Mouse (Mus musculus) myocyte (in vitro differentiated cells): Measurements from ENCODE around the gene Slc35e3. TPM values are rescaled to one million over a fixed set of nuclear protein-coding genes. Genes with fewer than 3 reads are reported as not detected.
"Not testable (repeated sequence)": the region's sequence is repeated elsewhere in the genome, so short reads cannot be mapped to it uniquely, and the experiment has no call there.

Experiments
- H3K27me3 ChIP-seq: one replicate; pipeline ENCODE4 v1.6.1; 2011; ENCODE audit not compliant: control insufficient read depth, insufficient read depth, insufficient read length
- H3K36me3 ChIP-seq: one replicate; pipeline ENCODE4 v1.6.1; 2011; ENCODE audit not compliant: control insufficient read depth, insufficient read depth
- H3K4me2 ChIP-seq: one replicate; pipeline ENCODE4 v1.6.1; 2011; ENCODE audit warnings: low read depth, control low read depth
- H3K4me3 ChIP-seq: one replicate; pipeline ENCODE4 v1.5.1; 2011; ENCODE audit warnings: mild to moderate bottlenecking, control low read depth, moderate library complexity
- H3K79me2 ChIP-seq: one replicate; pipeline ENCODE4 v1.6.1; 2011; ENCODE audit not compliant: control insufficient read depth, insufficient read depth
- H3ac ChIP-seq: one replicate; pipeline ENCODE4 v1.6.1; 2011; ENCODE audit not compliant: control insufficient read depth, insufficient read length
- CEBPB ChIP-seq: IDR thresholded peaks from 2 replicates; pipeline ENCODE4 v1.6.1; 2011; ENCODE audit warnings: mild to moderate bottlenecking, moderate library complexity; ENCODE audit not compliant: poor library complexity, insufficient read depth, severe bottlenecking
- E2F4 ChIP-seq: IDR thresholded peaks from one replicate; pipeline ENCODE4 v1.6.1; 2011; ENCODE audit warnings: mild to moderate bottlenecking, control low read depth, moderate library complexity; ENCODE audit not compliant: insufficient read depth
- MAX ChIP-seq: IDR thresholded peaks from one replicate; pipeline ENCODE4 v1.6.1; 2011; ENCODE audit warnings: low read depth, mild to moderate bottlenecking, control low read depth
- MYOD1 ChIP-seq, 3 experiments: IDR thresholded peaks; one replicate each; pipeline ENCODE4 v1.6.1; 2011; ENCODE audit warnings: control low read depth in 2 of 3, low read depth in 2 of 3, mild to moderate bottlenecking in 2 of 3, moderate library complexity in 1 of 3; ENCODE audit not compliant: insufficient read length in 2 of 3, control insufficient read depth in 1 of 3
- MYOG ChIP-seq, 3 experiments: IDR thresholded peaks; one replicate each; pipeline ENCODE4 v1.6.1; 2011; ENCODE audit warnings: control low read depth in 2 of 3, low read depth in 2 of 3, mild to moderate bottlenecking in 2 of 3; ENCODE audit not compliant: insufficient read length in 2 of 3, control insufficient read depth in 1 of 3, insufficient read depth in 1 of 3
- POLR2A ChIP-seq: IDR thresholded peaks from one replicate; pipeline ENCODE4 v1.6.1; 2011; ENCODE audit warnings: low read depth, mild to moderate bottlenecking, control low read depth, moderate library complexity; ENCODE audit not compliant: insufficient read length
- POLR2AphosphoS2 ChIP-seq: IDR thresholded peaks from one replicate; pipeline ENCODE4 v1.6.1; 2011; ENCODE audit warnings: low read depth, control low read depth; ENCODE audit not compliant: insufficient read length
- REST ChIP-seq: IDR thresholded peaks from one replicate; pipeline ENCODE4 v1.6.1; 2011; ENCODE audit warnings: mild to moderate bottlenecking, control low read depth, moderate library complexity; ENCODE audit not compliant: insufficient read depth, insufficient read length
- SRF ChIP-seq: IDR thresholded peaks from one replicate; pipeline ENCODE4 v1.6.1; 2011; ENCODE audit warnings: low read depth; ENCODE audit not compliant: control insufficient read depth, insufficient read length
- TCF12 ChIP-seq: IDR thresholded peaks from one replicate; pipeline ENCODE4 v1.6.1; 2011; ENCODE audit warnings: mild to moderate bottlenecking, control low read depth; ENCODE audit not compliant: poor library complexity, insufficient read depth, severe bottlenecking
- TCF3 ChIP-seq: IDR thresholded peaks from one replicate; pipeline ENCODE4 v1.6.1; 2011; ENCODE audit warnings: low read depth, control low read depth; ENCODE audit not compliant: insufficient read length
- USF1 ChIP-seq: IDR thresholded peaks from one replicate; pipeline ENCODE4 v1.6.1; 2011; ENCODE audit warnings: low read depth, mild to moderate bottlenecking, control low read depth, moderate library complexity
- polyA plus RNA-seq: library from polyadenylated mRNA; unstranded; fragments of >200 nt; fragmentation: generic; extraction: Trizol; gene quantifications from one replicate; pipeline ENCODE4 v1.2.1, GENCODE M21; 2012; ENCODE audit warnings: missing spikeins

The Slc35e3 gene
- polyA plus RNA-seq, 1 experiment = 9.2 TPM

DNA sequence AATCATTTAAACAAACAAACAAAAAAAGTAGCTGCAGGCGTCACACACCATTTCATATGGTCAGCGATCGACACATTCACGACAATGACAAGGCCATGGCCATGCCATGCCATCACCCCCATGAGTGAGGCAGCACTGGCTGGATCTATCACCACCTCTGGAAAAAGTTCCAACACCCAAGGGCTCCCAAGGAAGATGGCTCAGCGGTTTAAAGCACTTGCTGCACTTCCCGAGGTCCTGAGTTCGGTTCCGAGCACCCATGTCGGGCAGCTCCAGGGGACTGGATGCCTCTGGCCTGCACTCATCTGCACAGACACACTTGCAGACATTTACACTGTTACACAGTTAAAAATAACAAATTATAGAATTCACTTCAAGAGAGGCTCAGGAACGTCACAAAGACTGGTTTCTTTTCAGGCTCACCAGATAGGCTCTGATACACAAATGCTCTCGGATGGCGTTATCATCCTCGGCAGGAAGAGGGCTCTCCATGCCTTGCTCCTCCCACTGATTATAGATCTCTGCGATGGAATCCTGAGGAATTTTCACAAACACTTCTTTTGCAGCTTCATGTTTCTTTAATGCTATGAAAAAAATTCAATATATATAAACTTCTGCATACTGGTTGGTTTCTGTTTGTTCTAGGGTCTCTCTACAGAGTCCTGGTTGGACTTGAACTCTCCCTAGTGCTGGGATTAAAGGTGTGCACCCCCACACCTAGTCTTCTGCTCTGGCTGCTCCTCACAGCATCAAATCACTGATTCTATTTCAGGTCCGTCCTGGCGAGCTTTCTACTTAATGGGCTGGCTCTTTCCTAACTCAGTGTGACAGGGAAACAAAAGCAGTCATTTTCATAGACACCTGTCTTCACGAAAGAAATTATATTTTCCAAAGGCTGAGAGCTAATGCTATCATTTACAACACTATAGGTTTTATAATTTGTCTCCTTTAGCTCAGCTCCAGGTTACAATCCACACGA is 12.9 kb upstream of the Slc35e3 start:
- H3K79me2 ChIP-seq = no peaks in the 10 kb centered on the region
- H3K36me3 ChIP-seq = peaks cover 58% of the 10 kb centered on the region
- TF ChIP-seq E2F4 (no peak), POLR2A (no peak), USF1 (no peak), MAX (no peak), CEBPB (no peak), POLR2AphosphoS2 (no peak), TCF3 (no peak), MYOG (IDR thresholded peaks at IDR 0.05; ENCODE audit: control insufficient read depth in 1 of 3, insufficient read depth in 1 of 3, insufficient read length in 2 of 3, low read depth in 2 of 3) (no peak)
- H3K4me3 ChIP-seq = no peak overlapping the region
- no peaks in the 10 kb centered on the region for H3K27me3 ChIP-seq
- no peak overlapping the region for H3K4me2 ChIP-seq
- no peak overlapping the region for H3ac ChIP-seq

DNA sequence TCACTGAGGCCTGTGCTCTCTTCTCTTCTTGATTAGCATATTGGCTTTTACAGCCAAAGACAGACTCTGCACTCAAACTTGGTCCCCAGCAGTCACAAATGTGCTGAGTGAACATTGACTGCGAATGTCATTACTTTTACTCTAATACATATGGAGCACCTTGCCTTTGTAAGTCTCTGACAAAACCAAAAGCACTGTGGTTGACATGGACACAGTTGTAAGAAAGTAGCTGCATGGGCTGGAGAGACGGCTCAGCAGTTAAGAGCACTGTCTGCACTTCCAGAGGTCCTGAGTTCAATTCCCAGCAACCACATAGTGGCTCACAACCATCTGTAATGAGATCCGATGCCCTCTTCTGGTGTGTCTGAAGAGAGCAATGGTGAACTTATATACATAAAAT is 12.2 kb upstream of the Slc35e3 start:
- H3K4me3 ChIP-seq, H3K79me2 ChIP-seq, H3ac ChIP-seq, H3K27me3 ChIP-seq, H3K4me2 ChIP-seq: not testable (repeated sequence)
- H3K36me3 ChIP-seq = peaks cover 54% of the 10 kb centered on the region

GRCm38 (mm10) chr10:117757796-117758342 is 11.7 kb upstream of the Slc35e3 start:
- Histone ChIP-seq H3K4me3 (no peak overlapping the region), H3ac (no peak overlapping the region), H3K27me3 (no peaks in the 10 kb centered on the region), H3K36me3 (peaks cover 56% of the 10 kb centered on the region), H3K4me2 (no peak overlapping the region), H3K79me2 (no peaks in the 10 kb centered on the region)
- no peak for TF ChIP-seq TCF12
- no peak for TF ChIP-seq E2F4
- TF ChIP-seq MAX = no peak
- no peak for TF ChIP-seq CEBPB
- no peak for TF ChIP-seq TCF3
- TF ChIP-seq REST = no peak
- TF ChIP-seq POLR2A = no peak
- TF ChIP-seq MYOG (IDR thresholded peaks at IDR 0.05; ENCODE audit: control insufficient read depth in 1 of 3, insufficient read depth in 1 of 3, insufficient read length in 2 of 3, low read depth in 2 of 3) = no peak
- TF ChIP-seq MYOD1 (IDR thresholded peaks at IDR 0.05; ENCODE audit: control insufficient read depth in 1 of 3, insufficient read length in 2 of 3, low read depth in 2 of 3) = no peak
- no peak for TF ChIP-seq SRF
- no peak for TF ChIP-seq USF1
- TF ChIP-seq POLR2AphosphoS2 = no peak

GRCm38 (mm10) chr10:117757259-117757658 is 11.1 kb upstream of the Slc35e3 start:
- TF ChIP-seq TCF3 = no peak
- no peak for TF ChIP-seq E2F4
- TF ChIP-seq POLR2A = no peak
- no peak for TF ChIP-seq POLR2AphosphoS2
- no peak for TF ChIP-seq SRF
- no peak for TF ChIP-seq TCF12
- no peak for TF ChIP-seq MYOG (IDR thresholded peaks at IDR 0.05; ENCODE audit: control insufficient read depth in 1 of 3, insufficient read depth in 1 of 3, insufficient read length in 2 of 3, low read depth in 2 of 3)
- TF ChIP-seq USF1 = no peak
- no peak for TF ChIP-seq MYOD1 (IDR thresholded peaks at IDR 0.05; ENCODE audit: control insufficient read depth in 1 of 3, insufficient read length in 2 of 3, low read depth in 2 of 3)
- no peak for TF ChIP-seq MAX
- TF ChIP-seq REST = no peak
- TF ChIP-seq CEBPB = no peak
- H3K36me3 ChIP-seq = peaks cover 51% of the 10 kb centered on the region
- no peaks in the 10 kb centered on the region for H3K79me2 ChIP-seq
- no peak overlapping the region for H3K4me3 ChIP-seq
- no peak overlapping the region for H3ac ChIP-seq
- no peak overlapping the region for H3K4me2 ChIP-seq
- no peaks in the 10 kb centered on the region for H3K27me3 ChIP-seq

- Histone ChIP-seq H3K4me3 (no peak overlapping the region), H3K27me3 (no peaks in the 10 kb centered on the region), H3K79me2 (no peaks in the 10 kb centered on the region), H3K36me3 (peaks cover 50% of the 10 kb centered on the region), H3K4me2 (no peak overlapping the region), H3ac (no peak overlapping the region)
- TF ChIP-seq MYOG (IDR thresholded peaks at IDR 0.05; ENCODE audit: control insufficient read depth in 1 of 3, insufficient read depth in 1 of 3, insufficient read length in 2 of 3, low read depth in 2 of 3) (no peak), SRF (no peak), TCF3 (no peak), POLR2A (no peak), POLR2AphosphoS2 (no peak), USF1 (no peak), TCF12 (no peak), CEBPB (no peak), REST (no peak), MAX (no peak), MYOD1 (IDR thresholded peaks at IDR 0.05; ENCODE audit: control insufficient read depth in 1 of 3, insufficient read length in 2 of 3, low read depth in 2 of 3) (no peak)
These were observed 10.6 kb upstream of the Slc35e3 start for GRCm38 (mm10) chr10:117756784-117757183.
